Mouse (Mus musculus): ENCODE data around the gene Gm49394.

DNA sequence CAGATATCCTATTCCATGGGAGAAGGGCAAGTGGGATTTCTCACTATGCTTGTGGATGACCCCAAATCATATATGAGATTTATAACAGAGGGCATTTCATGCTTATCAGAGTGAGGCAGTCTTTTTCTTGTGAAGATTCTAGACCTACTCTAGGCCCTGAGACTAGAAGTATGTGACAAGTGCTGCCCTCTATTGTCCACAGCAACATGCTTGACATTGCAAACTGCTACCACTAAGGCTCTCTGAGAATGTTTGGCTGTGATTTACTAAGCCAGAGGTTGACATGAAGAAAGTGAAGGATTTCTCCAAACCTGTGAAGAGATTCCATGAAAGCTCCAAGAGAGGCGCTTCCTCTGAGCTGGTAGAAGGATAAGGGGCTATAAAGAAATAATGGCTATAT is 1.3 kb upstream of the Gm49394 start:
- no peak; a peak in 1 of 4 replicates for TF ChIP-seq CTCF (conservative IDR thresholded peaks at IDR 0.05 in 1 of 2, IDR thresholded peaks at IDR 0.05 in 1 of 2; ENCODE audit: low read depth in 2 of 2, low read length in 2 of 2)
- TF ChIP-seq MEF2A (IDR thresholded peaks at IDR 0.05; ENCODE audit: borderline replicate concordance, low read depth, low read length) = no peak
- no peak for TF ChIP-seq POLR2AphosphoS2 (IDR thresholded peaks at IDR 0.05; ENCODE audit: low read depth, low read length)
- no peak for TF ChIP-seq IRF4 (IDR thresholded peaks at IDR 0.05; ENCODE audit: low read depth, low read length)
- TF ChIP-seq SMC3 (IDR thresholded peaks at IDR 0.05; ENCODE audit: low read depth, low read length) = no peak
- no peak for TF ChIP-seq JUND (conservative IDR thresholded peaks at IDR 0.05; ENCODE audit: low read depth, low read length)
- no peak for TF ChIP-seq TBP (conservative IDR thresholded peaks at IDR 0.05; ENCODE audit: low read depth, low read length)
- TF ChIP-seq CHD2 (IDR thresholded peaks at IDR 0.05; ENCODE audit: low read length) = no peak
- TF ChIP-seq BHLHE40 (IDR thresholded peaks at IDR 0.05; ENCODE audit: low read depth, low read length) = no peak

Measured in CH12.LX (cell line).